Mouse (Mus musculus): ENCODE data around the gene P4ha3. TPM values are rescaled to one million over a fixed set of nuclear protein-coding genes. Genes with fewer than 3 reads are reported as not detected.
A peak's percentile ranks its signal among the peaks of the same experiment; 100 is the strongest.

The P4ha3 gene
- polyA plus RNA-seq, 1 experiment from 2014 or later = 0.81 TPM

- H3K9me3 ChIP-seq = no peaks in the 10 kb centered on the region
- H3K27me3 ChIP-seq (ENCODE audit: poor library complexity, severe bottlenecking) = no peaks in the 10 kb centered on the region
- H3K36me3 ChIP-seq (replicated peaks) = no peaks in the 10 kb centered on the region
- H3K27ac ChIP-seq = peak overlapping the region; percentile 63
- peaks cover 29% of the 10 kb centered on the region for H3K4me1 ChIP-seq
- 58% methylated on average over 6 of the region's 6 CpGs for WGBS
- no peak overlapping the region for H3K4me3 ChIP-seq
- DNase-seq (ENCODE audit: extremely low spot score, low spot score) = no peak
These were observed 24.4 kb downstream of the P4ha3 start for GRCm38 (mm10) chr7:100309679-100310078.

GRCm38 (mm10) chr7:100310290-100310689 lies 25.0 kb downstream of the P4ha3 start:
- peaks cover 29% of the 10 kb centered on the region for H3K4me1 ChIP-seq
- 89% methylated on average over 12 of the region's 12 CpGs for WGBS
- H3K27me3 ChIP-seq (ENCODE audit: poor library complexity, severe bottlenecking) = no peaks in the 10 kb centered on the region
- H3K36me3 ChIP-seq (replicated peaks) = no peaks in the 10 kb centered on the region
- H3K9me3 ChIP-seq = no peaks in the 10 kb centered on the region
- H3K4me3 ChIP-seq = no peak overlapping the region
- no peak for DNase-seq (ENCODE audit: extremely low spot score, low spot score)
- no peak overlapping the region for H3K27ac ChIP-seq

- Histone ChIP-seq H3K4me3 (no peak overlapping the region), H3K4me1 (peaks cover 23% of the 10 kb centered on the region), H3K27me3 (ENCODE audit: poor library complexity, severe bottlenecking) (no peaks in the 10 kb centered on the region), H3K9me3 (no peaks in the 10 kb centered on the region), H3K27ac (no peak overlapping the region), H3K36me3 (replicated peaks) (no peaks in the 10 kb centered on the region)
- no peak for DNase-seq (ENCODE audit: extremely low spot score, low spot score)
- 85% methylated on average over 4 of the region's 4 CpGs for WGBS
These were observed 27.4 kb downstream of the P4ha3 start for GRCm38 (mm10) chr7:100312716-100313115.

GRCm38 (mm10) chr7:100316924-100317323 lies 31.6 kb downstream of the P4ha3 start:
- H3K9me3 ChIP-seq = no peaks in the 10 kb centered on the region
- H3K4me1 ChIP-seq = no peaks in the 10 kb centered on the region
- no peaks in the 10 kb centered on the region for H3K27me3 ChIP-seq (ENCODE audit: poor library complexity, severe bottlenecking)
- no peak overlapping the region for H3K27ac ChIP-seq
- H3K36me3 ChIP-seq (replicated peaks) = no peaks in the 10 kb centered on the region
- no peak overlapping the region for H3K4me3 ChIP-seq
- WGBS = 90% methylated on average over 8 of the region's 8 CpGs
- no peak for DNase-seq (ENCODE audit: extremely low spot score, low spot score)

GRCm38 (mm10) chr7:100317534-100317933 lies 32.2 kb downstream of the P4ha3 start:
- Histone ChIP-seq H3K27ac (no peak overlapping the region), H3K4me1 (no peaks in the 10 kb centered on the region)

GRCm38 (mm10) chr7:100323721-100324120 lies 38.4 kb downstream of the P4ha3 start:
- DNase-seq (ENCODE audit: extremely low spot score, low spot score) = no peak
- Histone ChIP-seq H3K4me3 (no peak overlapping the region), H3K27ac (no peak overlapping the region), H3K36me3 (replicated peaks) (peaks cover 49% of the 10 kb centered on the region), H3K27me3 (ENCODE audit: poor library complexity, severe bottlenecking) (no peaks in the 10 kb centered on the region), H3K9me3 (no peaks in the 10 kb centered on the region), H3K4me1 (no peaks in the 10 kb centered on the region)
- 97% methylated on average over 3 of the region's 3 CpGs for WGBS

More at GRCm38 (mm10) chr7:100317534-100317933, 32.2 kb downstream of the P4ha3 start:
- WGBS = 96% methylated on average over 5 of the region's 5 CpGs
- Histone ChIP-seq H3K27me3 (ENCODE audit: poor library complexity, severe bottlenecking) (no peaks in the 10 kb centered on the region), H3K36me3 (replicated peaks) (no peaks in the 10 kb centered on the region), H3K9me3 (no peaks in the 10 kb centered on the region), H3K4me3 (no peak overlapping the region)
- no peak for DNase-seq (ENCODE audit: extremely low spot score, low spot score)

GRCm38 (mm10) chr7:100325482-100325881 lies 40.2 kb downstream of the P4ha3 start:
- Histone ChIP-seq H3K36me3 (replicated peaks) (peaks cover 64% of the 10 kb centered on the region), H3K27me3 (ENCODE audit: poor library complexity, severe bottlenecking) (no peaks in the 10 kb centered on the region), H3K4me1 (no peaks in the 10 kb centered on the region), H3K9me3 (no peaks in the 10 kb centered on the region), H3K4me3 (no peak overlapping the region), H3K27ac (no peak overlapping the region)
- WGBS = 85% methylated on average over 6 of the region's 6 CpGs
- DNase-seq (ENCODE audit: extremely low spot score, low spot score) = no peak

GRCm38 (mm10) chr7:100327514-100327913 lies 42.2 kb downstream of the P4ha3 start:
- no peak for DNase-seq (ENCODE audit: extremely low spot score, low spot score)
- H3K4me1 ChIP-seq = no peaks in the 10 kb centered on the region
- no peak overlapping the region for H3K4me3 ChIP-seq
- no peaks in the 10 kb centered on the region for H3K9me3 ChIP-seq
- peaks cover 85% of the 10 kb centered on the region for H3K36me3 ChIP-seq (replicated peaks)
- no peak overlapping the region for H3K27ac ChIP-seq
- WGBS = 94% methylated on average over 7 of the region's 7 CpGs
- H3K27me3 ChIP-seq (ENCODE audit: poor library complexity, severe bottlenecking) = no peaks in the 10 kb centered on the region

GRCm38 (mm10) chr7:100328636-100329035 lies 43.3 kb downstream of the P4ha3 start:
- no peaks in the 10 kb centered on the region for H3K9me3 ChIP-seq
- DNase-seq (ENCODE audit: extremely low spot score, low spot score) = no peak
- no peak overlapping the region for H3K4me3 ChIP-seq
- WGBS = 94% methylated on average over 4 of the region's 4 CpGs
- H3K27ac ChIP-seq = no peak overlapping the region
- H3K27me3 ChIP-seq (ENCODE audit: poor library complexity, severe bottlenecking) = no peaks in the 10 kb centered on the region
- no peaks in the 10 kb centered on the region for H3K4me1 ChIP-seq
- H3K36me3 ChIP-seq (replicated peaks) = peaks cover 96% of the 10 kb centered on the region

GRCm38 (mm10) chr7:100331269-100331668 lies 45.9 kb downstream of the P4ha3 start:
- H3K9me3 ChIP-seq = no peaks in the 10 kb centered on the region
- no peak for DNase-seq (ENCODE audit: extremely low spot score, low spot score)
- no peak overlapping the region for H3K4me3 ChIP-seq
- H3K36me3 ChIP-seq (replicated peaks) = peaks cover 98% of the 10 kb centered on the region
- no peaks in the 10 kb centered on the region for H3K27me3 ChIP-seq (ENCODE audit: poor library complexity, severe bottlenecking)
- WGBS = 97% methylated on average over 3 of the region's 3 CpGs
- no peak overlapping the region for H3K27ac ChIP-seq
- no peaks in the 10 kb centered on the region for H3K4me1 ChIP-seq

- H3K27ac ChIP-seq = no peak overlapping the region
- H3K4me3 ChIP-seq = no peak overlapping the region
- H3K4me1 ChIP-seq = no peaks in the 10 kb centered on the region
- H3K27me3 ChIP-seq (ENCODE audit: poor library complexity, severe bottlenecking) = no peaks in the 10 kb centered on the region
- no peak for DNase-seq (ENCODE audit: extremely low spot score, low spot score)
- H3K9me3 ChIP-seq = no peaks in the 10 kb centered on the region
- WGBS = 96% methylated on average over 2 of the region's 2 CpGs
- H3K36me3 ChIP-seq (replicated peaks) = peaks cover 96% of the 10 kb centered on the region
These were observed 50.6 kb downstream of the P4ha3 start for GRCm38 (mm10) chr7:100335921-100336320.

GRCm38 (mm10) chr7:100354984-100355383 lies 69.7 kb downstream of the P4ha3 start:
- Histone ChIP-seq H3K4me3 (no peak overlapping the region), H3K27me3 (ENCODE audit: poor library complexity, severe bottlenecking) (no peaks in the 10 kb centered on the region), H3K27ac (no peak overlapping the region), H3K36me3 (replicated peaks) (peaks cover 42% of the 10 kb centered on the region), H3K4me1 (no peaks in the 10 kb centered on the region), H3K9me3 (no peaks in the 10 kb centered on the region)
- WGBS = 85% methylated on average over 4 of the region's 4 CpGs
- no peak for DNase-seq (ENCODE audit: extremely low spot score, low spot score)

GRCm38 (mm10) chr7:100356324-100356723 lies 71.0 kb downstream of the P4ha3 start:
- H3K9me3 ChIP-seq = no peaks in the 10 kb centered on the region
- H3K4me1 ChIP-seq = no peaks in the 10 kb centered on the region
- DNase-seq (ENCODE audit: extremely low spot score, low spot score) = no peak
- peaks cover 42% of the 10 kb centered on the region for H3K36me3 ChIP-seq (replicated peaks)
- H3K27ac ChIP-seq = no peak overlapping the region
- no peaks in the 10 kb centered on the region for H3K27me3 ChIP-seq (ENCODE audit: poor library complexity, severe bottlenecking)
- H3K4me3 ChIP-seq = no peak overlapping the region
- WGBS = 86% methylated on average over 5 of the region's 5 CpGs

GRCm38 (mm10) chr7:100356768-100357167 lies 71.4 kb downstream of the P4ha3 start:
- no peak overlapping the region for H3K4me3 ChIP-seq
- no peaks in the 10 kb centered on the region for H3K4me1 ChIP-seq
- no peak for DNase-seq (ENCODE audit: extremely low spot score, low spot score)
- H3K36me3 ChIP-seq (replicated peaks) = peaks cover 38% of the 10 kb centered on the region
- no peak overlapping the region for H3K27ac ChIP-seq
- H3K27me3 ChIP-seq (ENCODE audit: poor library complexity, severe bottlenecking) = no peaks in the 10 kb centered on the region
- WGBS = 96% methylated on average over 1 of the region's 1 CpGs
- no peaks in the 10 kb centered on the region for H3K9me3 ChIP-seq
